Mouse (Mus musculus): ENCODE measurements around the gene Pomt2.

Gene Pomt2

DNA sequence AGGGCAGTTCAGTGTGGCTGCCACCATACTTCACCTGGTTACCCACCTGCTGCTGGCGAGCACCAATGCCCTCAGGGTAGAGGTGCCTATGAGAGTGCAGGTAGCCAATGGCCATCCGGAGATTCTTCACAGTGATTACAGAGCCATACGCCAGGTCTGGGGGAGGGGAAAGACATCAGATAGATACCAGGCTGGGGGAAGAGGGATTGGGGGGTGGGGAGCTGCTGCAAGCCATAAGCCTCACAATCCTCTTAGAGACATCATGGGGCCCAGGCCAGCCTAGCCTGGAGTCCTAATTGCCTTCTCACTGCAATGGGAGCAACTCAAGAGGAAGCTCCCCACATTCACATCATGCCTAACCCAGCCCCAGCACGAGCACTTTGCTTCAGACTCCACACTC, 20.5 kb downstream of the Pomt2 start:
- DNase-seq (ENCODE audit: low spot score in 2 of 2) = no peak

- no peak for DNase-seq (ENCODE audit: low spot score in 2 of 2)
These were observed 25.7 kb downstream of the Pomt2 start for GRCm38 (mm10) chr12:87121918-87122589.

DNA sequence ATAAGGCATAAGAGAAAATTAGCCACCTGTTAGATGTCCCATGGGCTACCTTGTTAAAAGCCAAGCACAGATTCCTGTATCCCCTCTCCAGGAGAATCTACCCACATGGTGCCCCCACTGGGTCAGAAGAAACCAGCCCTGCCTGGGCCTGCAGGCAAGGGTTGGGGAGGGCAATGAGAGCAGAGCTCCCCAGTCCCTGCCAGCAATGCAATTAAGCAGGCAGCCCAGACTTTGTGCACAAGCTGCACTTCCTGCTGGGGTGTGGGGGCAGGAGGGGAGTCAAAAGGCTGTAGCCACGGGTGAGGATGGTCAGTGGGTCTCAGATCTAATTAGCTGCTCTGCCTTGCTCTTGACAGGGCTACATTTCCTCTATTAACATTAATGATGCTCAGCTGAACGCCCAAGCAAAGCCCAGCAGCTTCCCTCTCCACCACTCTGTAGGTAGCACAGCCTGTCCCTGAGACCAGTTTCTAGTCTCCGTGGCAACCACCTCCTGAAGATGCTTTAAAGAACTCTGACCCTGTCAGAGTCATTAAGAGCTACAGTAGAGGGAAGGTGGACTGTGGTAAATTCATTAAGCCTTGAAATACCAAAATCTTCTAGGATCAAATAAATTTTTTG, 40.3 kb downstream of the Pomt2 start:
- DNase-seq (ENCODE audit: low spot score in 2 of 2) = no peak

DNA sequence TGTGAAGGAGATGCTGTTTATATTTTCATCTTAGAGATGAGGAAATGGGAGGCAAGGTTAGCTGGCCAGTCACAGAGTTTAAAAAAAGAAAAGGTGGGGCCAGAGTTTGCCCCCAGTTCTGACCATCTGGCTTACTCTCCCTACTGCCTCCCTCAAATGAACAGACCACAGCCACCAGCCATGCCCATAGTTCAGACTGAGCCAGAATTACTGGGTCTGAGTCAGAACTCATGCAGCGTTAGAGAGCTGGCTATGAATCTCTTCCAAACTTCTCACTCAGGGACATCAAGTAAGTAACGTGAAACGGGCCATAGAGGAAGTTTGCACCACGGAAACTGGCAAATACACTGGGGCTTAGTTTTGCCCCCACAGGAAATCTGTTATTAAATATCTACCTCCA, 43.0 kb downstream of the Pomt2 start:
- DNase-seq (ENCODE audit: low spot score in 2 of 2) = no peak

DNA sequence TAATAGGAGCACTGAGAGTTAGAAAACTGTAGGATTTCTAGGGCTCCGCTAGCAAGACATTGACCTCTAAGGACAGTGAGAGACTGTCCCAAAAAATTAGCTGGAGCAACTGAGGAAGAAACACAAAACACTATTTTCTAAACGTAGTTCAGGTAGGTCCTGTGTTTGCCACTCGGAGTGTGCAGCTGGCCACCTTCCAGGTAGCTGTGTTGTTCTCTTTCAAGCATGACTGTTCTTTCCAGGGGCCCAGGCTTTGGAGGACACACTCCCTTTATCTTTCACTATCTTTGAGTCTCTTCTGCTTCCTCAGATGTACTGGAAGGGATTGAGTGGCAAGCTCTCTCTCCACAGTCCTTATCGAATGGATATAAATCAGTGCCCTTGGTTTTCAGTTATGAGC, 44.3 kb downstream of the Pomt2 start:
- DNase-seq (ENCODE audit: low spot score in 2 of 2) = no peak

GRCm38 (mm10) chr12:87102165-87102631, 45.6 kb downstream of the Pomt2 start, which contains the start of gene Ngb:
Gene Ngb, minus strand, starts transcription at chr12:87102539.
- DNase-seq (ENCODE audit: low spot score in 2 of 2) = no peak

- DNase-seq (ENCODE audit: low spot score in 2 of 2) = no peak
These were observed 47.4 kb downstream of the Pomt2 start for GRCm38 (mm10) chr12:87100331-87100730.

DNA sequence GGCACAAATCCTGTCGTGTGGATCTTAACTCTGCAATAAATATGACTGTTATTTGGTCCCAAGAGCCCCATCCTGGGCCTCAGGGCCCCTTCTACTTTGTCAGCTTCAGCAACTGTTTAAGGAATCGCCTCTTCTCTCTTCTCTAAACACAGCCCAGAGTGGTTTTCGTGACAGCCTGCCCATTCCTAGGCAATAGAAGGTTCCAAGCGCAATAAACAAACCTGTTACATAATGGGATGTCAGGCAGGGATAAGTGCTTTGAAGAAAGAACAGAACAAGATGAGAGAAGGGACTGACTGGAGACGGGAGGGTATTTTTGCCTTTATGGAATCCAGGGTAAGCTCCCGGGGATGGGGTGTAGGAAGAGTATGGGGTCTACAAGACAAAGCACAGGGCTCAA, 54.1 kb downstream of the Pomt2 start:
- DNase-seq (ENCODE audit: low spot score in 2 of 2) = no peak

- no peak for DNase-seq (ENCODE audit: low spot score in 2 of 2)
These were observed 54.5 kb downstream of the Pomt2 start for GRCm38 (mm10) chr12:87093249-87093648.

- no peak for DNase-seq (ENCODE audit: low spot score in 2 of 2)
These were observed 55.9 kb downstream of the Pomt2 start for GRCm38 (mm10) chr12:87091916-87092315.

GRCm38 (mm10) chr12:87089701-87090100, 58.1 kb downstream of the Pomt2 start:
- DNase-seq (ENCODE audit: low spot score in 2 of 2) = no peak

DNA sequence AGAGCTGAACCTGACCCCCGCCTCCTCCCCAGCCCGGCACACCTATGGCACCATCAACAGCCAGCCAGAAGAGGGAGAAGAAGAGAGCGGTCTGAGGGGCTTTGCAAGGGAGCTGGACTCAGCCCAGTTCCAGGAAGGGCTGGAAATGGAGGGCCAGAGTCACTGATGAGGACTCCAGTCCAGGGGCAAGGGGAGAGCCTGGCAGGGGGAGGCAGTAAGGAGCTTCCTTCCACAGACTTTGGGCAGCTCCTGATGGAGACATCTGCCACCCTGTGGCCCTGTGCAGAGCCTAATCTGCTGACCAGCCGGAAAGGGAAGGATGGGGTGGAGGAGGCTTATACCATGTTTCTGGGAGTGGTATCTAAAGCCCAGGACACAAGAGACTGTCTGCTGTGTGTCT, 58.5 kb downstream of the Pomt2 start:
- no peak for DNase-seq (ENCODE audit: low spot score in 2 of 2)

DNA sequence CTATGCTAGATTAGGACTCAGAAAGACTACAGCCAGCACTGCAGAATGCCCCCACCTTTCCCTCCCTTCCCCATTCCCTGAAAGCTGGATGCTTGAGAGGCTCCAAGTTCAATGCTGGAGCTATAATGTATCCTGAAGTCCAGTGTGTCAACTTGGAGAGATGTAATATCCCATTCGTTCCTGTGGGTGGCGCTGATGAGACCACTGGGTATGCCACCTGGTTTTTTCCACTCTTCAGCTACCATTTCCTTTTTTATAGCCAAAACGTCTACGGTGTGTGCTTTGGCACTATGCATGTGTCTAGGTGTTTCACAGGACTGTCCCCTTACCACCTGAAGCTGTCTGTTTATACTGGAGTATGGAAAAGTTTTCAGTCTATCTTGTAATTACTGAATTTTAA, 59.4 kb downstream of the Pomt2 start:
- DNase-seq (ENCODE audit: low spot score in 2 of 2) = no peak

- no peak for DNase-seq (ENCODE audit: low spot score in 2 of 2)
These were observed 60.5 kb downstream of the Pomt2 start for GRCm38 (mm10) chr12:87087236-87087635.

GRCm38 (mm10) chr12:87082797-87083196, 65.0 kb downstream of the Pomt2 start:
- DNase-seq (ENCODE audit: low spot score in 2 of 2) = no peak

DNA sequence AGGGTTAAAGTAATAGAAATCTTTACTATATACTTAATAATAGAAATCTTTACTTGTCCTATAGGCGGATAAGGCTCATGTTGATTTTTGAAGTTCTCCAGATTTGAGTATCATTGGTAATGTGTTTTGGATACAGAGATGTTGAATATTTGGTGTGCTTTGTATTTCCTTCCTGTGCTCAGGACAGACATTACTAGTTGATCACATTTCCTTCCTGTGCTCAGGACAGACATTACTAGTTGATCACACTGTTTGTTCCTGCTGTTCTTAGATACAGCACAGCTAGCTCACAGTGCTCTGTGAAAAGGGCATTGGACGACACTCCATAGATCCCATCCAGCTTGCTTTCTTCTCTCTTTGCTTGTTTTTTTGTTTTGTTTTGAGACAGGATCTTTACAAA, 71.2 kb downstream of the Pomt2 start:
- no peak for DNase-seq (ENCODE audit: low spot score in 2 of 2)

DNA sequence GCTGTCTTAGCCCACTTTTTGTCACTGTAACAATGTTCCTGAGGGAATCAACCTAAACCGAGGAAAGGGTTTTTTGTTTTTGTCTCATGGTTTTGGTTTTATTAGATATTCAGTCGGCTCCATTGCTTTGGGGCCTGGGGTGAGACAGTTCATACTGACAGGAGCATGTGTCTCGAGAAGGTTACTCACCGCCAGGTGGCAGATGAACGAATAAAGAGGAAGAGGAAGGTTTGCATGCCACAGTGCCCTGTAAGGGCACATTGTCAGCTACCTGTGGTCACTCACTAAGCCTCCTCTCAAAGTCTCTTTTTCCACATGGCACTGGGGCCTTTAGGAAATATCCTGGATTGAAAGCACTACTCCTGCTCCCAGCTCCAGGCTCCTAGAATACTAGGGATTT, 77.2 kb downstream of the Pomt2 start:
- no peak for DNase-seq (ENCODE audit: low spot score in 2 of 2)

DNA sequence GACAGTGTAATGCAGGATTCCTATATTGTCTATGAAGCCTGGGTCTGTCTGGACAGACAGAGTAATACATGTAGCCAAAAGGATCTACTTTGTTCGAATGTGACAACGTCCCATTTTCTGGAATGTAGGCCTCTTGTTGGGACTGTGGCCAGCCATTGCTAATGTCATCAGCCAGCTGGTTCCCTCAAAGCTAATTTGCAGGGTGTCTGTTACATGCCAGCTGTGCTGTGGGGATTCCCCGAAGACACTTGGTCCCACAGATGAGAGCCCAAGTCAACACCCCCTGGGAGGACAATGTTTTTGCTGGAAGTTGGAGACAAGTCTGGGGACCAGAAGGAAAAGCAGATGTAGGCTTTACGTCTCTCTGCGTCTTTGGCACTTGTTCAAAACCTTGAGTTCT, 81.3 kb downstream of the Pomt2 start:
- no peak for DNase-seq (ENCODE audit: low spot score in 2 of 2)

- DNase-seq (ENCODE audit: low spot score in 2 of 2) = peak in 1 of 2 experiments; percentile 33
These were observed 82.3 kb downstream of the Pomt2 start for GRCm38 (mm10) chr12:87065446-87065845.

- DNase-seq (ENCODE audit: low spot score in 2 of 2) = no peak
These were observed 90.7 kb downstream of the Pomt2 start for GRCm38 (mm10) chr12:87057066-87057465.

Measured in cerebellum, postnatal 4 days (tissue).